Mouse (Mus musculus): Measurements from ENCODE around the gene Abraxas2. TPM values are rescaled to one million over a fixed set of nuclear protein-coding genes. Genes with fewer than 3 reads are reported as not detected.
A peak's percentile ranks its signal among the peaks of the same experiment; 100 is the strongest.

Abraxas2 gene
- polyA plus RNA-seq, 1 experiment from 2014 or later = 26.6 TPM

- no peak for ATAC-seq (ENCODE audit: insufficient number of reproducible peaks, low FRiP score)
- no peak overlapping the region for H3K27ac ChIP-seq (ENCODE audit: poor library complexity, severe bottlenecking)
- 73% methylated on average over 3 of the region's 3 CpGs for WGBS
Observed at GRCm38 (mm10) chr7:132903796-132904195, 44.8 kb downstream of the Abraxas2 start.

GRCm38 (mm10) chr7:132921971-132922370 is 62.9 kb downstream of the Abraxas2 start:
- 40% methylated on average over 3 of the region's 3 CpGs for WGBS
- Histone ChIP-seq H3K4me3 (no peak overlapping the region), H3K27ac (ENCODE audit: poor library complexity, severe bottlenecking) (no peak overlapping the region), H3K36me3 (peaks cover 4% of the 10 kb centered on the region; the same call in 1 of the 2 replicates), H3K4me2 (no peak overlapping the region), H3K27me3 (replicated peaks) (no peaks in the 10 kb centered on the region; the same call in 1 of the 2 replicates), H3K9me3 (replicated peaks) (peaks cover 11% of the 10 kb centered on the region), H3K4me1 (replicated peaks) (no peaks in the 10 kb centered on the region), H3K9ac (no peak overlapping the region)
- ATAC-seq (ENCODE audit: insufficient number of reproducible peaks, low FRiP score) = no peak

More at GRCm38 (mm10) chr7:132903796-132904195, 44.8 kb downstream of the Abraxas2 start:
- Histone ChIP-seq H3K4me1 (replicated peaks) (peaks cover 19% of the 10 kb centered on the region), H3K27me3 (replicated peaks) (no peaks in the 10 kb centered on the region), H3K4me2 (no peak overlapping the region), H3K9ac (no peak overlapping the region), H3K9me3 (replicated peaks) (0 out of 2 replicates have a peak, but pooled peaks cover 5% of the 10 kb centered on the region), H3K4me3 (no peak overlapping the region), H3K36me3 (no peaks in the 10 kb centered on the region)

DNA sequence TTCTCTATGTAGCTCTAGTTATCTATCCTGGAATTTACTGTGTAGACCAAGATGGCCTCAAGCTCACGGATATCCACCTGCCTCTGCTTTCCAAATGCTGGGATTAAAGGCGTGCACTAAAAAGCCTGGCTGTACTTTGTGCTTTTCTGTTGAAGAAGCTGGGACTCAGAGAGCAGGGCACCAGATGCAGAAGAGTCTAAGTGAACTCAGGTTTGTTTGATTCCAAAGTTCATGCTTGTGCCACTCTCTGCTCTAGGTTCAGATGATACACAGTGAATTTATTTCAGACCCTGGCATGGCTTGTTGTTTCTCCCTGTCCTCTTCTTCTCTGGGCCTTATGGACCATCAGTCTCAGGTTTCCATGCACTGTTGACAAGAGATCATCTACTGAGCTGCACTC is 66.2 kb downstream of the Abraxas2 start:
- no peaks in the 10 kb centered on the region for H3K36me3 ChIP-seq
- no peak for ATAC-seq (ENCODE audit: insufficient number of reproducible peaks, low FRiP score)

GRCm38 (mm10) chr7:132927201-132927600 is 68.2 kb downstream of the Abraxas2 start:
- Histone ChIP-seq H3K36me3 (no peaks in the 10 kb centered on the region), H3K27ac (ENCODE audit: poor library complexity, severe bottlenecking) (no peak overlapping the region), H3K4me2 (no peak overlapping the region), H3K27me3 (replicated peaks) (no peaks in the 10 kb centered on the region), H3K4me3 (no peak overlapping the region), H3K4me1 (replicated peaks) (peaks cover under 1% of the 10 kb centered on the region; the same call in 1 of the 2 replicates), H3K9ac (no peak overlapping the region), H3K9me3 (replicated peaks) (no peaks in the 10 kb centered on the region)
- 57% methylated on average over 3 of the region's 3 CpGs for WGBS
- ATAC-seq (ENCODE audit: insufficient number of reproducible peaks, low FRiP score) = no peak

More for the DNA sequence above, 66.2 kb downstream of the Abraxas2 start:
- H3K9ac ChIP-seq = no peak overlapping the region
- no peaks in the 10 kb centered on the region for H3K9me3 ChIP-seq (replicated peaks)
- no peak overlapping the region for H3K4me3 ChIP-seq
- no peak overlapping the region for H3K4me2 ChIP-seq
- H3K27ac ChIP-seq (ENCODE audit: poor library complexity, severe bottlenecking) = no peak overlapping the region
- 62% methylated on average over 2 of the region's 2 CpGs for WGBS
- no peaks in the 10 kb centered on the region; the same call in 1 of the 2 replicates for H3K27me3 ChIP-seq (replicated peaks)
- H3K4me1 ChIP-seq (replicated peaks) = no peaks in the 10 kb centered on the region

GRCm38 (mm10) chr7:132930055-132930454 is 71.0 kb downstream of the Abraxas2 start:
- H3K27ac ChIP-seq (ENCODE audit: poor library complexity, severe bottlenecking) = peak overlapping the region; percentile 86; the same call in 1 of the 2 replicates
- ATAC-seq (ENCODE audit: insufficient number of reproducible peaks, low FRiP score) = no peak
- H3K4me3 ChIP-seq = peak overlapping the region; percentile 96
- H3K9ac ChIP-seq = peak overlapping the region; percentile 99
- 89% methylated on average over 5 of the region's 5 CpGs for WGBS
- peaks cover 8% of the 10 kb centered on the region for H3K4me1 ChIP-seq (replicated peaks)
- H3K9me3 ChIP-seq (replicated peaks) = no peaks in the 10 kb centered on the region
- H3K4me2 ChIP-seq = peak overlapping the region; percentile 80
- no peaks in the 10 kb centered on the region for H3K27me3 ChIP-seq (replicated peaks)
- H3K36me3 ChIP-seq = no peaks in the 10 kb centered on the region

DNA sequence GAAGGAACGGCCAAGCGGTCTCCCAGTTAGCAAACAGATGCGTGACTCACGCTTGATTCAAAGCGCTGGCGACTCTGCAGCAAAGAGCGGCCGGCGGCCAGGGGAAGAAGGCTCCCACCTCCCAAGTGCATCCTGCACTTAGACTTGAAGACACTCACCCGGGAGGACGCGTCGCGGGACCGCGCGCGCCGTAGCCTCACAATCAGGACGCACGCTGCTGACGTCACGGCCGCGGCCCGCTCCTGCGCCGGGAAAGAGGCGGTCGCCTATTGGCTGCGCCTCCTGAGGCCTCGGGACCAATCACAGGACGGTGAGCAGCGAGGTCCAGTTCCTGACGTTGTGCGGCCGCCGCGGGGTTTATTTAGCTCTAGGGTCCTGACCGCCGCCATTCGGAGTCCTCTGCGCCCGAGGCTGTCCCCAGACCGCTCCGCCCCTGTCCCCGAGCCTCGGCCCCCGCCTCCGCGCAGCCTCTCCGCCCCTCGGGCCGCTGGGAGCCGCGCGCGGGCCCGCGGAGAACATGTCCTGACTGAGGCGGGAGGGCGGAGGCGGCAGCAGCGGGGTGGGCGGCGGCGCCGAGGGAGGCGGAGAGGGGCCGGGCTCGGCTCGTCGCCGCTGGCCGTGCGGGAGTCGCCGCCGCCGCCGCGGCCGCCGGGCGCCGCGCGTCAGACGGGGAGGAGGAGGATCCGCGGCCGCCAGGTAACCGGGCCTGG is 72.0 kb downstream of the Abraxas2 start, which contains the start of gene Zranb1:
TSS of gene Zranb1 (plus strand) at position 293 of the 710 bp plus-strand sequence.
- Histone ChIP-seq H3K4me3 (peak within 1 kb of the TSS; percentile 96), H3K27me3 (replicated peaks) (no peaks in the 10 kb centered on the region), H3K27ac (ENCODE audit: poor library complexity, severe bottlenecking) (peak within 1 kb of the TSS; percentile 98), H3K9me3 (replicated peaks) (no peaks in the 10 kb centered on the region), H3K36me3 (no peaks in the 10 kb centered on the region), H3K4me2 (peak within 1 kb of the TSS; percentile 80), H3K4me1 (replicated peaks) (peaks cover 8% of the 10 kb centered on the region), H3K9ac (peak within 1 kb of the TSS; percentile 99)
- ATAC-seq (ENCODE audit: insufficient number of reproducible peaks, low FRiP score) = peak; percentile 100
- WGBS = under 1% methylated on average over 93 of the region's 93 CpGs

DNA sequence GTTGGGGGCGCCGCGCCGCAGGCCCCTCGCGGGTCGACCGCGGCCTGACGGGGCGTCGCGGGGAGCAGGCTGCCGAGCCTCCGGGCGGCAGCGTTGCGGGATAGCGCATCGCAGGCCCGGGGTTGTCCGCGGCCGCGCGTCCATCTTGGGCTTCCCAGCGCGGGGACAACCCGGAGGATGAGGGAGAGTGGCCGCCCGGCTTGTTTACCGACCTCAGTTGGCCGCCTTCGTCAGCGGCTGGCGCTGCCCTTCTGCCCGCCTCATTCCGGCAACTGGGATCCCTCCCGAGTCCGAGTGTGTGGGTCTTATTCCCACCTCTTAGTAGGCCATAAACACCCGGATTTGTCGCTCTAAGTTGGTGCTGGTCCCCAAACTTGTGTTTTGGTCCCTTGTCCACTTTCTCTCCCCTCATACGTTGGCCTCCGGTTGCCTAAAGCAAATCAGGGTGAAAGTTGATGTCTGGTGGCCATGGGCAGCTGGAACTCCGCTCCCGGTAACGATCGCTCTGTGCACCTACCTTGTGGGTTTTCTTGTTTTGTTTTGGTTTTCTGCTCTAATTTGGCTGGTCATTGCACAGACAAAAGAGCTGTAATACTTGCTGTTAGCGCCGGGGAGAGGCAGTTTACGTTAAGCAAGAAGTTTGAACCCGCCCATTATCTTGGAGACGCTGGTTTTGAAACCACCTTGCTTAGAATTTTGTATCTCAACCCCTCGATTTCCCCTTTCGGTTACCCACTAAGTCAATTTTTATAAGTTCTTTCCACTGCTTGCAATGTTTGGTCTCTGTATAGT is 72.7 kb downstream of the Abraxas2 start:
- peak overlapping the region; percentile 99 for H3K9ac ChIP-seq
- no peak; the same call in none of the 2 replicates for ATAC-seq (ENCODE audit: insufficient number of reproducible peaks, low FRiP score)
- WGBS = under 1% methylated on average over 50 of the region's 55 CpGs

GRCm38 (mm10) chr7:132933331-132933730 is 74.3 kb downstream of the Abraxas2 start:
- no peak overlapping the region for H3K4me3 ChIP-seq
- no peaks in the 10 kb centered on the region for H3K36me3 ChIP-seq
- H3K9ac ChIP-seq = no peak overlapping the region
- 79% methylated on average over 1 of the region's 1 CpGs for whole genome bisulfite sequencing
- no peak overlapping the region for H3K4me2 ChIP-seq
- H3K9me3 ChIP-seq (replicated peaks) = no peaks in the 10 kb centered on the region
- H3K4me1 ChIP-seq (replicated peaks) = peaks cover 11% of the 10 kb centered on the region
- ATAC-seq (ENCODE audit: insufficient number of reproducible peaks, low FRiP score) = no peak
- H3K27me3 ChIP-seq (replicated peaks) = no peaks in the 10 kb centered on the region
- no peak overlapping the region for H3K27ac ChIP-seq (ENCODE audit: poor library complexity, severe bottlenecking)

More for the DNA sequence above, 72.7 kb downstream of the Abraxas2 start:
- peak overlapping the region; percentile 96 for H3K4me3 ChIP-seq
- peaks cover 8% of the 10 kb centered on the region for H3K4me1 ChIP-seq (replicated peaks)
- H3K27ac ChIP-seq (ENCODE audit: poor library complexity, severe bottlenecking) = peak overlapping the region; percentile 98
- no peaks in the 10 kb centered on the region for H3K27me3 ChIP-seq (replicated peaks)
- H3K4me2 ChIP-seq = peak overlapping the region; percentile 80
- no peaks in the 10 kb centered on the region for H3K36me3 ChIP-seq
- no peaks in the 10 kb centered on the region for H3K9me3 ChIP-seq (replicated peaks)

Other genes with a start within 250 kb of the Abraxas2 start
- 23.5 and 23.6 TPM in 2 replicates for gene Lhpp, start 248.6 kb upstream of the Abraxas2 start, polyA plus RNA-seq (2016; fragmentation: Nextera tagmentation; extraction: Ambion mirVana)
- gene Fam53b, start 45.3 kb upstream of the Abraxas2 start, polyA plus RNA-seq (2016; fragmentation: Nextera tagmentation; extraction: Ambion mirVana) = 15.3 and 17.0 TPM in 2 replicates
- 37.9 and 45.9 TPM in 2 replicates for gene Eef1akmt2, start 6.6 kb upstream of the Abraxas2 start, polyA plus RNA-seq (2016; fragmentation: Nextera tagmentation; extraction: Ambion mirVana)
- 10.3 and 11.2 TPM in 2 replicates for gene Zranb1, start 71.9 kb downstream of the Abraxas2 start, polyA plus RNA-seq (2016; fragmentation: Nextera tagmentation; extraction: Ambion mirVana)